Mouse (Mus musculus): ENCODE results near the gene Fbxo4. TPM values are rescaled to one million over a fixed set of nuclear protein-coding genes. Genes with fewer than 3 reads are reported as not detected.

Gene Fbxo4
- total and polyA plus RNA-seq, 3 experiments = 16.4 to 32.6 (median 20.0) TPM

DNA sequence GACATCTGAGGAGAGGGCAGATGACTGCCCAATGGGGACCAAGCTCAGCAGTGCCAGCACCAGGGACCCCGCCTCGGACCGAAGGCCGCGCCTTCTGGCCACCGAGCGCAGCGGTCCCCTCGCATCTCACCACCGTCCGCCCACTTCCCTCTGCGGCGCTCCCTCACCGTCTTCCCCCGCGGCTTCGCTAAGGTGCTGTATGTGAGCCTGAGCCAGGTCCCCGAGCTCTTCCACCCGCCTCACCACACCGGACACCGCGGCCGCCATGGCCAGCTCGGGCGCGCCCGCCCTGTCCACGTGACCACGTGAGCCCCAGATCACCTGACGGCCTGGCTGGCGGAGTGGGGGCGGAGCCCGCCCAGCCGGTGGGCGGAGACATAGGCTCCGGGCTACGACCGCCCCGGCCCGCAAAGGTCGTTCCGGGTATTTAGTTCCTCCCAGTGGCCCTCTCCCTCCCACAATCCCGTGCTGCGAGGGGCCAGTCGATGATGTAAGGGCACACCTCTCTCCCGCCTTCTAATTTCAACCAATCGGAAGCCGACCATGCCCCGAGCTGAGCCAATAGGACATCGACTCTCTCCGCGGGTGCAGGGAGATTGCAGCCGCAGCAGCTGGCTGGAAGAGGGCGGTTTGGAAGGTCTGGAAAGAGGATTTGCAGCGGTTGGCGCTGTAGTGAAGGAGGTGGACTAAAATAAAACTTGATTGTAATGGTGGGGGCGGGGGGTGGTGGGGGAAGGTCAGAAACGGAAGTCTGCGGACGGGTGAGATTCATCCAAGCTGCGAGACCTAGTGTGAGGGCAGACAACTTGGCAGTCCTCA is 16.3 kb upstream of the Fbxo4 start, which contains the start of gene AW549877 (continued):
- peak; percentile 42 for TF ChIP-seq NRF1 (IDR thresholded peaks at IDR 0.05; ENCODE audit: low read depth, low read length)

- Histone ChIP-seq H3K27me3 (replicated peaks) (no peaks in the 10 kb centered on the region), H3K36me3 (replicated peaks in 1 of 2; ENCODE audit: control insufficient read depth in 1 of 2, insufficient read depth in 1 of 2, low read length in 1 of 2) (peaks cover 16 to 24% of the 10 kb centered on the region in 2 experiments), H3K27ac (ENCODE audit: insufficient read depth, low read depth) (peak overlapping the region; percentile 94), H3K4me2 (ENCODE audit: insufficient read depth, low read depth, poor library complexity, severe bottlenecking) (peak overlapping the region; percentile 83), H3K79me2 (replicated peaks; ENCODE audit: control insufficient read depth, extremely low read depth, insufficient read depth, poor library complexity, severe bottlenecking) (peaks cover 6% of the 10 kb centered on the region; the same call in 1 of the 2 replicates), H3K4me3 (replicated peaks in 1 of 3; ENCODE audit: low read depth in 2 of 3, low read length in 2 of 3, poor library complexity in 1 of 3) (peak overlapping the region; percentile 65 to 90 (median 81)), H3K4me1 (ENCODE audit: control insufficient read depth in 1 of 2, insufficient read depth in 2 of 2) (peaks cover 3 to 18% of the 10 kb centered on the region in 2 experiments; a peak in 3 of 4 replicates), H3K9me3 (replicated peaks; ENCODE audit: low read length) (no peaks in the 10 kb centered on the region), H3K9ac (ENCODE audit: insufficient read depth, low read depth) (peak overlapping the region; percentile 55)
- in situ Hi-C loops (cut with MboI; ENCODE audit: low pct_ligation_motif_present, low pct_unique_long_range_greater_than_20kb, low sequenced_read_pairs) (no loop called here), dilution Hi-C loops (cut with MboI; ENCODE audit: extremely low pct_ligation_motif_present, extremely low pct_unique_long_range_greater_than_20kb, low sequenced_read_pairs) (no loop called here)
- DNase-seq (ENCODE audit: extremely low read depth) = no peak
- TF ChIP-seq NRF1 (IDR thresholded peaks at IDR 0.05; ENCODE audit: low read depth, low read length) (no peak), MAZ (IDR thresholded peaks at IDR 0.05; ENCODE audit: low read depth, low read length) (no peak), SIN3A (IDR thresholded peaks at IDR 0.05; ENCODE audit: low read length) (0 out of 2 replicates have a peak, but pooled peaks have one; percentile 90), CHD1 (IDR thresholded peaks at IDR 0.05; ENCODE audit: low read depth, low read length) (peak; percentile 96), MYC (IDR thresholded peaks at IDR 0.05; ENCODE audit: low read depth, low read length) (0 out of 2 replicates have a peak, but pooled peaks have one; percentile 58), MEF2A (IDR thresholded peaks at IDR 0.05; ENCODE audit: borderline replicate concordance, low read depth, low read length) (no peak), ZNF384 (IDR thresholded peaks at IDR 0.05; ENCODE audit: low read depth, low read length) (peak; percentile 88)
Measured at GRCm38 (mm10) chr15:3994852-3995447, 15.6 kb upstream of the Fbxo4 start.

GRCm38 (mm10) chr15:3987981-3988380 is 8.6 kb upstream of the Fbxo4 start:
- Histone ChIP-seq H3K9ac (ENCODE audit: insufficient read depth, low read depth) (no peak overlapping the region), H3K36me3 (replicated peaks in 1 of 2; ENCODE audit: control insufficient read depth in 1 of 2, insufficient read depth in 1 of 2, low read length in 1 of 2) (peaks cover 41 to 81% of the 10 kb centered on the region in 2 experiments), H3K9me3 (replicated peaks; ENCODE audit: low read length) (no peaks in the 10 kb centered on the region), H3K79me2 (replicated peaks; ENCODE audit: control insufficient read depth, extremely low read depth, insufficient read depth, poor library complexity, severe bottlenecking) (0 out of 2 replicates have a peak, but pooled peaks cover 2% of the 10 kb centered on the region), H3K4me2 (ENCODE audit: insufficient read depth, low read depth, poor library complexity, severe bottlenecking) (no peak overlapping the region), H3K27me3 (replicated peaks) (no peaks in the 10 kb centered on the region), H3K4me3 (replicated peaks in 1 of 3; ENCODE audit: low read depth in 2 of 3, low read length in 2 of 3, poor library complexity in 1 of 3) (no peak overlapping the region), H3K4me1 (ENCODE audit: control insufficient read depth in 1 of 2, insufficient read depth in 2 of 2) (peaks cover 2 to 10% of the 10 kb centered on the region in 2 experiments; a peak in 3 of 4 replicates), H3K27ac (ENCODE audit: insufficient read depth, low read depth) (no peak overlapping the region)
- TF ChIP-seq RAD21 (IDR thresholded peaks at IDR 0.05; ENCODE audit: low read depth, low read length) (peak; percentile 18), MAZ (IDR thresholded peaks at IDR 0.05; ENCODE audit: low read depth, low read length) (no peak), MXI1 (IDR thresholded peaks at IDR 0.05; ENCODE audit: low read depth, low read length) (no peak), CTCF (conservative IDR thresholded peaks at IDR 0.05 in 1 of 2, IDR thresholded peaks at IDR 0.05 in 1 of 2; ENCODE audit: low read depth in 2 of 2, low read length in 2 of 2) (peak; percentile 54 to 57; a peak in 3 of 4 replicates), PAX5 (IDR thresholded peaks at IDR 0.05; ENCODE audit: low read length) (no peak), NRF1 (IDR thresholded peaks at IDR 0.05; ENCODE audit: low read depth, low read length) (no peak), SMC3 (IDR thresholded peaks at IDR 0.05; ENCODE audit: low read depth, low read length) (peak; percentile 36)
- peak; percentile 38 for DNase-seq (ENCODE audit: extremely low read depth)
- dilution Hi-C loops (cut with MboI; ENCODE audit: extremely low pct_ligation_motif_present, extremely low pct_unique_long_range_greater_than_20kb, low sequenced_read_pairs) = no loop called here
- in situ Hi-C loops (cut with MboI; ENCODE audit: low pct_ligation_motif_present, low pct_unique_long_range_greater_than_20kb, low sequenced_read_pairs) = no loop called here

Data from CH12.LX (cell line).